Mouse (Mus musculus) liver, embryonic 14.5 days (tissue): ENCODE measurements around the gene Ino80b.

Experiments used
- CTCF ChIP-seq: IDR thresholded peaks from 2 replicates; pipeline ENCODE4 v1.5.1; 2016; ENCODE audit warnings: antibody characterized with exemption, low read depth, control low read depth
- EP300 ChIP-seq: IDR thresholded peaks from 2 replicates; pipeline ENCODE4 v1.6.1; 2016; ENCODE audit warnings: antibody characterized with exemption, low read depth

- no peak for TF ChIP-seq CTCF
- no peak for TF ChIP-seq EP300
Measured at GRCm38 (mm10) chr6:83151721-83152120, 26.5 kb upstream of the Ino80b start.
